Mouse (Mus musculus) MEL (cell line): ENCODE data around the gene Ciita.

ENCODE experiments used
- BHLHE40 ChIP-seq: IDR thresholded peaks from 2 replicates; pipeline ENCODE4 v1.6.1; 2012; ENCODE audit warnings: low read depth, mild to moderate bottlenecking, inconsistent platforms, low read length, improper control_type of control experiment, borderline replicate concordance
- CTCF ChIP-seq, 3 experiments: IDR thresholded peaks in 2 of 3; conservative IDR thresholded peaks in 1 of 3; 2 replicates each; pipeline ENCODE4 v1.5.1; 2011 to 2012; ENCODE audit warnings: low read length in 3 of 3, low read depth in 2 of 3, mild to moderate bottlenecking in 2 of 3, improper control_type of control experiment in 1 of 3, inconsistent platforms in 1 of 3, mixed read lengths in 1 of 3, moderate library complexity in 1 of 3; ENCODE audit not compliant: control insufficient read depth in 1 of 3, insufficient read depth in 1 of 3, poor library complexity in 1 of 3, severe bottlenecking in 1 of 3
- EP300 ChIP-seq, 2 experiments: IDR thresholded peaks; 2 replicates each; pipeline ENCODE4 v1.6.1; 2011; ENCODE audit warnings: improper control_type of control experiment in 2 of 2, low read length in 2 of 2, low read depth in 1 of 2, mild to moderate bottlenecking in 1 of 2
- POLR2A ChIP-seq, 2 experiments: IDR thresholded peaks; 2 replicates each; pipeline ENCODE4 v1.6.1; 2011 to 2012; ENCODE audit warnings: low read length in 2 of 2, mild to moderate bottlenecking in 2 of 2, control low read depth in 1 of 2, improper control_type of control experiment in 1 of 2, low read depth in 1 of 2, moderate library complexity in 1 of 2; ENCODE audit not compliant: control insufficient read depth in 1 of 2, insufficient read depth in 1 of 2, poor library complexity in 1 of 2
- SIN3A ChIP-seq: IDR thresholded peaks from 2 replicates; pipeline ENCODE4 v1.6.1; 2012; ENCODE audit warnings: low read length, improper control_type of control experiment, inconsistent platforms
- TBP ChIP-seq: IDR thresholded peaks from 2 replicates; pipeline ENCODE4 v1.8.0; 2011; ENCODE audit warnings: low read depth, low read length, improper control_type of control experiment
- USF1 ChIP-seq: IDR thresholded peaks from 2 replicates; pipeline ENCODE4 v1.6.1; 2014; ENCODE audit warnings: low read depth, mild to moderate bottlenecking, inconsistent platforms, low read length, improper control_type of control experiment, moderate library complexity
- ZMIZ1 ChIP-seq: IDR thresholded peaks from 2 replicates; pipeline ENCODE4 v1.6.1; 2012; ENCODE audit warnings: low read depth, mild to moderate bottlenecking, inconsistent platforms, low read length, improper control_type of control experiment, moderate library complexity

DNA sequence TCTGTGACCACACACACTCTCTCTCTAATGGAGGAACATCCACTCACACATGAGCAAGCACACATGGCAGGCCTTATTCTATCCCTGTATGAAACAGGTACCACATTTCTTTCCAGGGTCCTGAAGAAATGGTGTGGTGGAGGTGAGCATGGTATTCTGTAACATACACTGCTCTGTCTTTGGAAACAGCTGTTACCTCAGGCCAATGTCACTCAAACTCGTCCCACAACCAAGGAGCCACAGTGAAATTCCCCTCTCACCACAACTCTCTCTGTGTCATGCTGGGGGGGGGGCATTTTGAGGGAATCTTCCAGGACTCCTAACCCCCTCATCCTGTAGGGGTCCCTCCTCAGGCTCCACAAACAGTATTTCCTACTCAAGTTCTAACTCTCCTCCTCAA is 47.9 kb upstream of the Ciita start:
- TF ChIP-seq CTCF (IDR thresholded peaks at IDR 0.05 in 2 of 3, conservative IDR thresholded peaks at IDR 0.05 in 1 of 3; ENCODE audit: control insufficient read depth in 1 of 3, insufficient read depth in 1 of 3, low read depth in 2 of 3, low read length in 3 of 3, poor library complexity in 1 of 3, severe bottlenecking in 1 of 3) (no peak), ZMIZ1 (no peak), USF1 (no peak), EP300 (IDR thresholded peaks at IDR 0.05; ENCODE audit: low read depth in 1 of 2, low read length in 2 of 2) (no peak), POLR2A (IDR thresholded peaks at IDR 0.05; ENCODE audit: control insufficient read depth in 1 of 2, insufficient read depth in 1 of 2, low read depth in 1 of 2, low read length in 2 of 2, poor library complexity in 1 of 2) (no peak), SIN3A (no peak), TBP (no peak), BHLHE40 (no peak)
